Mouse (Mus musculus): ENCODE data around the gene Efnb3.
A peak's percentile ranks its signal among the peaks of the same experiment; 100 is the strongest.

Efnb3 gene

DNA sequence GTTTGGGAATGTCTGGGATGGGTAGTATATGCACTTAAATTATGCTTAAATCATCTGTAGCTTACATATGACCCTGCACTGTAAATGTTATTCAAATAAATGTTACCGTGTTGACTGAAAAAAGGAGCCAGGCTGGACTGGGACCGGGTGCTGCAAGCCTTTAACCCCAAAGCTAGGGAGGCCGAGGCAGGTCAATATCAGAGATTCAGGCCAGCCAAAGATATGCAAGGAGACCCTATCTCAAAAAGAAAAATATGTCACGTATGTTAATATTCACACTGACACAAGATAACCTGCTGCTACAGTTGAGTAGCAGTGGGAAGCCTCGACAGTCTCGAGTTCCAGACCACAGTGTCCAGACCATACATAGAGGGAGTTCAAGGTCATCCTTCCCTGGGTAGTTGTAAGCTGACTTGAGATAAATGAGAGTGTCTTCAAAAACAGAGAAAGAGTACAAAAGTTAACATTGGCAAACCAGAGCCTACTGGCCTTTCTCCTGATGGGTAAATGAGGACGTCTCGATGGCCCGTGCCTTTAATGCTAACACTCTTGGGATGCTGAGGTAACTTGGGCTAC, 22.3 kb upstream of the Efnb3 start:
- DNase-seq = peak; percentile 81

GRCm38 (mm10) chr11:69581814-69582213, 21.8 kb upstream of the Efnb3 start:
- DNase-seq = no peak

- peak; percentile 99 for DNase-seq
These were observed 21.2 kb upstream of the Efnb3 start for GRCm38 (mm10) chr11:69581147-69581688.

- no peak for DNase-seq
These were observed 20.7 kb upstream of the Efnb3 start for GRCm38 (mm10) chr11:69580572-69581146.

DNA sequence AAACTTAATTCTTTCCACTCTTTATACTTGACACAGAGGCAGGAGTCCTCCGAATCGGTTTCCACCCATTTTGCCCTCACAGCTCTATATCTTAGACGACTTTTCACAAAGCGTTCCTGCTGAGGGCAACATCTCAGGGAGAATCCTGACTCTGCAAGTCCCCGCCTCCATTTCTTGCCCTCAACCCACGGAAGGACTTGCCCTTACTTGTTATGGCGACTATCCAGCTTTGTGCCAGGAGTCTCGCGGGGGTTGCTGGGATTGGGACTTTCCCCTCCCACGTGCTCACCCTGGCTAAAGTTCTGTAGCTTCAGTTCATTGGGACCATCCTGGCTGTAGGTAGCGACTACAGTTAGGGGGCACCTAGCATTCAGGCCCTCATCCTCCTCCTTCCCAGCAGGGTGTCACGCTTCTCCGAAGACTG, 20.1 kb upstream of the Efnb3 start, which contains the start of the genes Wrap53 and Trp53:
Gene Wrap53, minus strand, starts transcription at position 165 of the 424 bp plus-strand sequence.
Gene Trp53, plus strand, starts transcription at position 269 of the 424 bp plus-strand sequence.
- DNase-seq = peak; percentile 99

GRCm38 (mm10) chr11:69579128-69580017, 19.4 kb upstream of the Efnb3 start:
- peak; percentile 100 for DNase-seq

GRCm38 (mm10) chr11:69578301-69578700, 18.3 kb upstream of the Efnb3 start:
- DNase-seq = peak; percentile 91

GRCm38 (mm10) chr11:69576307-69576706, 16.3 kb upstream of the Efnb3 start:
- DNase-seq = no peak

GRCm38 (mm10) chr11:69575220-69575619, 15.2 kb upstream of the Efnb3 start:
- DNase-seq = peak; percentile 85

DNA sequence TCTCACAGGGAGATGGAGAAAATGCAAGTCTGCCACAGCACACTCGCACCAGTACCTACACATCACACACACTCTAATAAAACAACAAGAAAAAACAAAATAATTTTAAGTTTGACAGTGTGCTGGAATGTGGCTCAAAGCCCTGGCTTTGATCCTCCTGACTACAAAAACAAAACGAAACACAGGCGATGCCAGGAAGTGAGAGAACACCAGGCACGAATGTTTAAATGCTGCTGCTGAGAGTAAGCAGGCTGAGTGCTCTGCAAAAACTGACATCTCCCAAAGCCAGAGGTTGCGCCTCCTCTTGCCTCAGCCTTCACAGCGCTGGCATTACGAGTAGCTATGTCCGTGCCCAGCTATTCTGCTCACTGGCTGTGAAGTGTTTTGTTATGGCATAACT, 5.1 kb upstream of the Efnb3 start:
- DNase-seq = no peak

GRCm38 (mm10) chr11:69564391-69564790, 4.4 kb upstream of the Efnb3 start:
- DNase-seq = no peak

GRCm38 (mm10) chr11:69563373-69563772, 3.4 kb upstream of the Efnb3 start:
- no peak for DNase-seq

GRCm38 (mm10) chr11:69560896-69561854, 1.2 kb upstream of the Efnb3 start:
- DNase-seq = no peak

DNA sequence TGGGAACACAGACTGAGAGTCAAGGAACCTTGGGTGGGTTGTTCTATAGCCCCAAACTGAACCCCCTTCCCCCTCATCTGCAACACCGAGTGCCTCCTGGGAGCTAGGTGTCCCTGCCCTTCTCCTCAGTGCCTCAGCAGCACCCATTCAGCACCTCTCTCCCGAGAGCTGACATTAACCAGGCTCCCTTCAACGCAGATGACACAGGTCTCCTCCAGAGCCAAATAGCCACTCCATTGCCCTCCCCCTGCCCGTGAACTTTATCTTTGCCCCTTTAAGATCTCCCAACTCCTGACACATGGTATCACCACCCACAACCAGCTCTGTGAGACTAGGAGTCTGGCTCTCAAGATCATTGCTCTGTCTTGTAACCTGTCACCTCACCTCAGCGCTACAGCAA, 822 bp downstream of the Efnb3 start:
- DNase-seq = peak; percentile 98

- peak; percentile 92 for DNase-seq
These were observed 1.2 kb downstream of the Efnb3 start for GRCm38 (mm10) chr11:69558756-69559155.

DNA sequence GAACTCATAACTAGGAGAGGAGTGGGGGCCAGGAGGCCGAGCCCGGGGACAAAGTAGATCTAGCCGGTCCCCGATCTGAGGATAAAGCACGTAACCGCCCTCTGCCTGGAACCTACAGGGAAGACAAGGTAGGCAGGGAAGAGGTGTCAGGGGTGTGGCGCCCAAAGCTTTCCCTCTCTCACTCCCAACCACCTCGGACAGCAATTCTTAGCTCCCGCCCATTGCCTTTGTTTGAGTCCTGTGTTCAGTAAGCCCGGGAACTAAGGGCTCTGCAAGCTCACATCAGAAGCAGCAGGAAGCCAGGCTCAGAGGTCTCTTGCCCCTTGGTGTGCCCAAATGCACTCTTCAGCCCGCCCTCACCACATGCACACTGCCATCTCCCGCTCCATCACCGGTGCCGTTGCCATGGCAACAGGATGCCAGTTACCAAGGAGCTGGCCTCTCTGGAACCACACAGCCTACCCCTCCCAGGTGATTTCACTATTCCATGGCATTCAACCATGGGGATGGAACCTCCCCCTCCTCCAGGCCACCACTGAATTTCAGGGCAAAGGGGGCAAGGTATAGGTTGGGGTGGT, 2.5 kb downstream of the Efnb3 start:
- peak; percentile 85 for DNase-seq

- peak; percentile 96 for DNase-seq
These were observed 5.4 kb downstream of the Efnb3 start for GRCm38 (mm10) chr11:69554539-69555140.

DNA sequence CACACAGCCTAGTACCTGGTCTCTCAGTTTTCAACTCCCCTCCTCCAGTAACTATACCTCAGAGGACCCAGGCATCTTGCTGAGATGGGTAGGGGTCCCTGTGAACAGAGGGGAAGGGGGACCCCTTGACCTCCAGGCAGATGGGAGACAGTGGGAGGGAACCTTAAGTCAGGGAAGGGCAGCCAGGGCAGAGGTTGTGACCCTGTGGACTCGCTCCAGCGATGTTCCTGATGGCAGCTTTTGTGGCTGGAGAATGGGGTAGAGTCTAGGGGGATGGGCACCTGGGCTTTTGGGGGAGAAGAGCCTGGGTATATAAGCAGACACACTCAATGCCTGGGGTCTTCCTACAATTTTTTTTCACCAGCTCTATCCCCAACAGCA, 6.7 kb downstream of the Efnb3 start:
- no peak for DNase-seq

DNA sequence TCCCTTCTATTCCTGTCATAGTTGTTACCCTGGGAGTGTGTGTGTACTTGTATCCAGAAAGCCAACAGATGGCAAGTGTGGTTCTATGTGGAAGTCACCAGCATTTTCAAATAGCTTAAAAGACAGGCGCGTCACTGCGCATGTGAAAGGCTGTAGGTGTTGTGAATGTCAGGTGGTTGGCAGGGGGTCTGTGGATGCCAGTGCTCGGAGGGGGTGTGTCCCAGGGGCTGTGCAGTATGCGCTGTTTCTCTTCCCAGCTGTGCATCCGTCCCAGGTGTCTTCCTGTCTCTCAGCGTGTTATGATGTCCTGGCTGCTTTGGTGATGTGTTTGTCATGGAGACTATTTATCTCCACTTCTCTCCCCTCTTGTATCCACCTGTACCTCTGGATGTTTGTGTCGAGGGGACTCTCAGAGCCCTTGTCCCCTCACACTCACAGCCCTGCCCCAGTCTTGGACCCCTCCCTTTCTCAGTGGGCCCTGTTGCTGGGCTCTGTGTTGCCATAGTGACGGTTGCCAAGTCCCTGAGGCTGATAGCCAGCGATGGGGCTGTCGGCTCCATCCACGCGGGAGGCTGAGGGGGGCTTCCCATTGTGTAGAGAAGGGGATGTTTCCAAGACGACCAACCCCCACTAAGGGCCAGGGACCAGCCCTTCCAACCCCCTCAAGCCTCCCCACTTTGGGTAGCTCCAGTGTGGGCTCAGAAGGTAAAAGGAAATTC, 7.2 kb downstream of the Efnb3 start:
- DNase-seq = no peak

GRCm38 (mm10) chr11:69551310-69551709, 8.7 kb downstream of the Efnb3 start:
- no peak for DNase-seq
